Mouse (Mus musculus): Measurements from ENCODE around the gene Klhdc8b. TPM values are rescaled to one million over a fixed set of nuclear protein-coding genes. Genes with fewer than 3 reads are reported as not detected.
A peak's percentile ranks its signal among the peaks of the same experiment; 100 is the strongest.

The Klhdc8b gene
- polyA plus RNA-seq (2015; fragmentation: Nextera tagmentation; extraction: Ambion mirVana), result 12.5 and 15.9 TPM in 2 replicates

DNA sequence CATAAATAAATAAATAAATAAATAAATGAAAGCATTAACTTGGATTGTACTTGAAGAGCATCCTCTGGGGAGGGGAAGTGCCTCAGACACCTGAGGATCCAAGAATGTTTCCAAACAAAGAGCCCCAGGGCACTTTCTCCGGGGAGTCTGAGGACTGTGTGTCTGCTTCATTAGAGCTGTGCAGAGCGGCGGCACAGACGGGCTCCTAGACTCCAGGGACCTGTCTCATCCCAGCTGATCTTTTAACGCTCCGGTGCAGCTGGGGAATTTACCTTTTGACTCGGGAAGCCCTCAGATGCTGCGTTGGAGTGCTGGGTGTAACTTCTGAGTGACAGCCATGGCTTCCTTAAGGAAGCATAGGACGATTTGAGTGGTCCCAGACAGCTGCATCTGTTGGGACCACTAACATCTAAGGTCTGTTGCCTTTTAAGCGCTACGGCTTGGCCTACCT, at the start of gene Klhdc8b:
Gene Klhdc8b (minus strand): TSS at position 401 of the 451 bp plus-strand sequence.
- peak within 1 kb of the TSS; percentile 82 for H3K4me3 ChIP-seq (replicated peaks)
- 30% methylated on average over 11 of the region's 11 CpGs for WGBS (ENCODE audit: insufficient replicate concordance)
- H3K4me1 ChIP-seq (replicated peaks), result peaks cover 36% of the 10 kb centered on the region
- H3K27ac ChIP-seq (replicated peaks), result peak within 1 kb of the TSS; percentile 85
- no peaks in the 10 kb centered on the region for H3K9me3 ChIP-seq (replicated peaks)
- H3K4me2 ChIP-seq, result peak within 1 kb of the TSS; percentile 88
- no peak for ATAC-seq (ENCODE audit: insufficient read depth)
- H3K27me3 ChIP-seq, result no peaks in the 10 kb centered on the region
- H3K9ac ChIP-seq, result peak within 1 kb of the TSS; percentile 83
- H3K36me3 ChIP-seq (replicated peaks), result peaks cover 30% of the 10 kb centered on the region

DNA sequence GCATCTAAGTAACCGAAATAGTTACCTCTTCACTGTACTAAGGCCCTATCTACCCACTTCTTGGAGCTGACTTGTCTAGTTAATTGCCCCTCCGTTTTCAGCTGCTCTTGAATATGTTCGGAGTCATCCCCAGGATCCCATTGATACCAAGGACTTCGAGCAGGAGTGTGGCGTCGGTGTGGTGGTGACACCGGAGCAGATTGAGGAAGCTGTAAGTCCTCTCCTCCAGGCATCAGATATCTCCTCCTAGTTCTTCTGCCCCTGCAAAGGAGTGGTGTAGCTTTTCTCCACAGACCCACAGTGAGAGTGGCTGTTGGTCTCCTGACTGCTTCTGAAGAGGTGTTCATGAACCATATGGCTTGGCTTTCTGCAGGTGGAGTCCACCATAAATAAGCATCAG, 47.4 kb upstream of the Klhdc8b start:
- no peaks in the 10 kb centered on the region for H3K9me3 ChIP-seq (replicated peaks)
- 60% methylated on average over 7 of the region's 7 CpGs for whole genome bisulfite sequencing (ENCODE audit: insufficient replicate concordance)
- H3K4me2 ChIP-seq, result peak overlapping the region; percentile 90
- peak overlapping the region; percentile 87; the same call in 1 of the 2 replicates for H3K27ac ChIP-seq (replicated peaks)
- H3K36me3 ChIP-seq (replicated peaks), result peaks cover 44% of the 10 kb centered on the region
- peaks cover 26% of the 10 kb centered on the region for H3K4me1 ChIP-seq (replicated peaks)
- ATAC-seq (ENCODE audit: insufficient read depth), result no peak
- no peaks in the 10 kb centered on the region for H3K27me3 ChIP-seq
- peak overlapping the region; percentile 81 for H3K4me3 ChIP-seq (replicated peaks)
- peak overlapping the region; percentile 83 for H3K9ac ChIP-seq

DNA sequence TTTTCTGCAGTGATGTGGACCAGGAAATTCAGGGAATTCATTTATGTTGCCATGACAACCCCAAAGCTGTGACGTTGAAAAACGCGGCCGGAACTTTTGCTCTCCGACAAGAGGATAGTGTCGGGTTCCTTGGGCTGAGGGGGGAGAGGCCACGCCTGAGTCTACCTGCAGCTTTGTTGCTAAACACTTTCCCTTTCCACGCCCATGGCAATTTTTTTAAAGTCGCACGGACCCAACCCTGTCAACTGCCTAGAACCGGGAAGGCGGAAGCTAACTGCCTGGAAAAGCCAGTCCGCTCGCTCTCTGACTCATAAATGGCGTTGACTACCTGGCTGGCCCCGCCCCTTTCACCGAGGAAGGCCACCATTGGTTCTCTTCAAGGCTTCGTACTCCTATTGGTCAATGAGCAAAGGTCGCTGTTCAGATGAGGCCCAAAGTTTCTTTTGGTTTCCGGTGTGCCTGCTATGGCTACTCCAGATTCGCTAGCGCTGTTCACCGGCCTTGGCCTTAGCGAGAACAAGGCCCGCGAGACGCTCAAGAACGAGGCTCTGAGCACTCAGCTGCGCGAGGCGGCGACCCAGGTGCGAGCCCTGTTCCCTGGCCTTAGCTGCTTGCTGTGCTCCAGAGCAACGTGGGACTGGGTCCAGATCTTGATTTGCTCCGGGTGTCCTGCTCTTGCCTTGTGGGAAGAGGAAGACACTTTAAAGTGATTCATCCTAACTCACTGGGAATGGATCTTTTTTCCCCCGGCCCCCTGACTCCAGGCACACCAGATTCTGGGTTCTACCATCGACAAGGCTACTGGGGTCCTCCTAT, 46.4 kb upstream of the Klhdc8b start, which contains the start of gene Qars:
Gene Qars (plus strand): TSS at position 88 of the 816 bp plus-strand sequence.
- under 1% methylated on average over 37 of the region's 37 CpGs for WGBS (ENCODE audit: insufficient replicate concordance)

DNA sequence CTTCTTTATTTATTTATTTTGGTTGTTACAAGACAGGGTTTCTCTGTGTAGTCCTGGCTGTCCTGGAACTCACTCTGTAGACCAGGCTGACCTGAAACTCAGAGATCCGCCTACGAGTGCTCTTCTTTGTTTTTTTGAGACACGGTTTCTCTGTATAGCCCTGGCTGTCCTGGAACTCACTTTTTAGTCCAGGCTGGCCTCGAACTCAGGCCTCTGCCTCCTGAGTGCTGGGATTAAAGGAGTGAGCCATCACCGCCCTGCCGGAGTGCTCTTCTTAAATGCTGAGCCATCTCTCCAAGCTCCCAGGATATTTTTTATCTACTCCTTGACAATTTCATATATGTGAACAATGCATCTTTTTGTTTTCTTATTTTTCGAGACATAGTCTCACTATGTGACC, 45.5 kb upstream of the Klhdc8b start:
- Histone ChIP-seq H3K36me3 (replicated peaks) (peaks cover 37% of the 10 kb centered on the region), H3K4me1 (replicated peaks) (peaks cover 26% of the 10 kb centered on the region), H3K4me2 (peak overlapping the region; percentile 90), H3K9ac (peak overlapping the region; percentile 66; the same call in 1 of the 2 replicates), H3K4me3 (replicated peaks) (peak overlapping the region; percentile 81), H3K9me3 (replicated peaks) (no peaks in the 10 kb centered on the region), H3K27ac (replicated peaks) (no peak overlapping the region), H3K27me3 (no peaks in the 10 kb centered on the region)
- WGBS (ENCODE audit: insufficient replicate concordance), result 84% methylated on average over 7 of the region's 7 CpGs
- no peak for ATAC-seq (ENCODE audit: insufficient read depth)

More for the DNA sequence above, 46.4 kb upstream of the Klhdc8b start, which contains the start of gene Qars:
- no peaks in the 10 kb centered on the region for H3K27me3 ChIP-seq
- peaks cover 37% of the 10 kb centered on the region for H3K36me3 ChIP-seq (replicated peaks)
- peak within 1 kb of the TSS; percentile 90 for H3K4me2 ChIP-seq
- no peaks in the 10 kb centered on the region for H3K9me3 ChIP-seq (replicated peaks)
- peak within 1 kb of the TSS; percentile 81 for H3K4me3 ChIP-seq (replicated peaks)
- peaks cover 26% of the 10 kb centered on the region for H3K4me1 ChIP-seq (replicated peaks)
- H3K9ac ChIP-seq, result peak within 1 kb of the TSS; percentile 83
- peak within 1 kb of the TSS; percentile 87 for H3K27ac ChIP-seq (replicated peaks)
- ATAC-seq (ENCODE audit: insufficient read depth), result peak; percentile 92

DNA sequence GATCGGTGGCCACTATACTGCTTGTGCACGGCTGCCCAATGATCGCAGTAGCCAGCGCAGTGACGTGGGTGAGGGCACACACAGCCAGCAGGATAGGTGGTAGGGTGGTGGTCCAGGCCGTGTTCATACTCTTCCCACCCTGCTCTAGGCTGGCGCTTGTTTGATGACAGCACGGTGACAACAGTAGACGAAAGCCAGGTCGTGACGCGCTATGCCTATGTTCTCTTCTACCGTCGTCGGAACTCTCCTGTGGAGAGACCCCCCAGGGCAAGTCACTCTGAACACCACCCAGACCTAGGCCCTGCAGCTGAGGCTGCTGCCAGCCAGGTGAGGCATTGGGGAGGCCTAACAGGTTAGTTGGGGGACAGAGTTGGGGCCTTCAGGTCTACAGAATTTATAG, 38.6 kb upstream of the Klhdc8b start:
- no peak overlapping the region for H3K27ac ChIP-seq (replicated peaks)
- peaks cover 82% of the 10 kb centered on the region for H3K36me3 ChIP-seq (replicated peaks)
- 92% methylated on average over 15 of the region's 15 CpGs for WGBS (ENCODE audit: insufficient replicate concordance)

DNA sequence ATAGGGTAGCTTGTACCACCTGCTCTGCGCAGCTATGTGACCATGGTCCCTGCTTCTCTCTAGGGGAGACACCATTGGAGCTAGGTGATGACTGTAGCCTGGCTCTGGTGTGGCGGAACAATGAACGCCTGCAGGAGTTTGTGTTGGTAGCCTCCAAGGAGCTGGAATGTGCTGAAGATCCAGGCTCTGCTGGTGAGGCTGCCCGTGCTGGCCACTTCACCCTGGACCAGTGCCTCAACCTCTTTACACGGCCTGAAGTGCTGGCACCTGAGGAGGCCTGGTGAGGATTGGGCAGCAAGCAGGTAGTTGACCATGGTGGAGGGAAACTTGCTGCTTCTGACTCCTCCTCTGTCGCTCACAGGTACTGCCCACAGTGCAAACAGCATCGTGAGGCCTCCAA, 37.9 kb upstream of the Klhdc8b start:
- Histone ChIP-seq H3K4me3 (replicated peaks) (no peak overlapping the region), H3K9ac (no peak overlapping the region), H3K27ac (replicated peaks) (no peak overlapping the region), H3K36me3 (replicated peaks) (peaks cover 89% of the 10 kb centered on the region), H3K9me3 (replicated peaks) (no peaks in the 10 kb centered on the region), H3K27me3 (no peaks in the 10 kb centered on the region), H3K4me2 (no peak overlapping the region), H3K4me1 (replicated peaks) (no peaks in the 10 kb centered on the region)
- WGBS (ENCODE audit: insufficient replicate concordance), result 87% methylated on average over 7 of the region's 7 CpGs
- ATAC-seq (ENCODE audit: insufficient read depth), result no peak

More for the DNA sequence above, 38.6 kb upstream of the Klhdc8b start:
- Histone ChIP-seq H3K27me3 (no peaks in the 10 kb centered on the region), H3K9ac (no peak overlapping the region), H3K9me3 (replicated peaks) (no peaks in the 10 kb centered on the region), H3K4me2 (no peak overlapping the region), H3K4me1 (replicated peaks) (no peaks in the 10 kb centered on the region), H3K4me3 (replicated peaks) (no peak overlapping the region)
- ATAC-seq (ENCODE audit: insufficient read depth), result no peak

DNA sequence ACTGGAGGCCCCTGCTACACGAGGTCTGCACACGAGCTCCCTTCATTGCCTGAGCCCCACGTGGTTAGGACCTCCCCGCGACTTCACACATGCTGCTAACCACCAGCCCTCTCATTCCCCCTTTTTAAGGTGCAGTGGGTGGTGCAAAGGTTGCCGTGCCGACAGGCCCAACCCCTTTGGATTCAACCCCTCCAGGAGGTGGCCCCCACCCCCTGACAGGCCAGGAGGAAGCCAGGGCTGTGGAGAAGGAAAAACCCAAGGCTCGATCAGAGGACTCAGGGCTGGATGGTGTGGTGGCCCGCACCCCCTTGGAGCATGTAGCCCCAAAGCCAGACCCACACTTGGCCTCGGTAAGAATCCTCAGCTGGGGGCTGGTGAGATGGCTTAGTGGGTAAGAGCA, 33.5 kb upstream of the Klhdc8b start:
- ATAC-seq (ENCODE audit: insufficient read depth), result no peak
- H3K4me1 ChIP-seq (replicated peaks), result peaks cover 25% of the 10 kb centered on the region
- no peak overlapping the region for H3K4me3 ChIP-seq (replicated peaks)
- peaks cover 78% of the 10 kb centered on the region for H3K36me3 ChIP-seq (replicated peaks)
- no peak overlapping the region for H3K9ac ChIP-seq
- H3K27ac ChIP-seq (replicated peaks), result no peak overlapping the region
- no peak overlapping the region for H3K4me2 ChIP-seq
- no peaks in the 10 kb centered on the region for H3K27me3 ChIP-seq
- H3K9me3 ChIP-seq (replicated peaks), result no peaks in the 10 kb centered on the region
- WGBS (ENCODE audit: insufficient replicate concordance), result 84% methylated on average over 10 of the region's 10 CpGs

DNA sequence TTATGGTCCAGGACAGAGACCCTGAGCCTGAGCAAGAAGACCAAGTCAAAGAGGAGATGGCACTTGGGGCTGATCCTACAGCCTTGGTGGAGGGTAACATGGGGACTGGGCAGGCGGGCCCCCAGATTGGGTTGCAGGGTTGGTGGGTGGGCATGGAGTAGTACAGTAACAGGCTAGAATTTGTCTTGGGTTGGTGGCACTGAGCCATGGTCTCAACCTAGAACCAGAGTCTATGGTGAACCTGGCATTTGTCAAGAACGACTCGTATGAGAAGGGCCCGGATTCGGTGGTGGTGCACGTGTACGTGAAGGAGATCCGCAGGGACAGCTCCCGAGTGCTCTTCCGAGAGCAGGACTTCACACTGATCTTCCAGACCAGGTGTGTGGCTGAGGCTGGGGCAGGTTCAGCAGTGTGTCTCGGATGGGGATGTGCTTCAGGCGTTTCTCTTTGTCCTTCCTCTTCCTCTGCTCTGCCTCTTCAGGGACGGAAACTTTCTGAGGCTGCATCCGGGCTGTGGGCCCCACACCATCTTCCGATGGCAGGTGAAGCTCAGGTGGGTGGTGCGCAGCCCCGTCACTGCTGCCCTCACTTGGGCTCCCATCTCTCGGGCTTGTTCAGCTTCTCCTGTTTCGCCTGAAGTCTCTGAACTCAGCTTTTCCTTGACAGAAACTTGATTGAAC, 32.9 kb upstream of the Klhdc8b start:
- no peak overlapping the region for H3K27ac ChIP-seq (replicated peaks)
- H3K4me3 ChIP-seq (replicated peaks), result no peak overlapping the region
- no peak for ATAC-seq (ENCODE audit: insufficient read depth)
- no peak overlapping the region for H3K9ac ChIP-seq
- peaks cover 72% of the 10 kb centered on the region for H3K36me3 ChIP-seq (replicated peaks)
- H3K4me1 ChIP-seq (replicated peaks), result peaks cover 29% of the 10 kb centered on the region
- no peaks in the 10 kb centered on the region for H3K27me3 ChIP-seq
- no peaks in the 10 kb centered on the region for H3K9me3 ChIP-seq (replicated peaks)
- no peak overlapping the region for H3K4me2 ChIP-seq
- 89% methylated on average over 19 of the region's 19 CpGs for WGBS (ENCODE audit: insufficient replicate concordance)

DNA sequence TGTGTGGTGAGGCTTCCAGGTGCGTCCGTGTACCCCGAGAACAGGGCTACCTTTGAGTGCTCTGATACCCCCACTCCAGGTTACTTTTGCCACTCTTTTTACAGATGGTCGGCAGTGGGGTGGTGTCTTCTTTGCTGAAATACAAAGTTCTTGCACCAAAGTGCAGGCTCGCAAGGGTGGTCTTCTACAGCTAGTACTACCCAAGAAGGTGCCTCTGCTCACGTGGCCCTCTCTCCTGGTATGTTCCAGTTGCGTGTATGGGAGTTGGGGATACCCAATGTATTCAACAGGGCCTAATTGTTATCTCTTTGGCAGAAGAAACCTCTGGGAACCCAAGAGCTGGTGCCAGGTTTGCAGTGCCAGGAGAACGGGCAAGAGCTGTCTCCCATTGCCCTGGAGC, 31.9 kb upstream of the Klhdc8b start:
- H3K36me3 ChIP-seq (replicated peaks), result peaks cover 61% of the 10 kb centered on the region
- 88% methylated on average over 8 of the region's 8 CpGs for WGBS (ENCODE audit: insufficient replicate concordance)

DNA sequence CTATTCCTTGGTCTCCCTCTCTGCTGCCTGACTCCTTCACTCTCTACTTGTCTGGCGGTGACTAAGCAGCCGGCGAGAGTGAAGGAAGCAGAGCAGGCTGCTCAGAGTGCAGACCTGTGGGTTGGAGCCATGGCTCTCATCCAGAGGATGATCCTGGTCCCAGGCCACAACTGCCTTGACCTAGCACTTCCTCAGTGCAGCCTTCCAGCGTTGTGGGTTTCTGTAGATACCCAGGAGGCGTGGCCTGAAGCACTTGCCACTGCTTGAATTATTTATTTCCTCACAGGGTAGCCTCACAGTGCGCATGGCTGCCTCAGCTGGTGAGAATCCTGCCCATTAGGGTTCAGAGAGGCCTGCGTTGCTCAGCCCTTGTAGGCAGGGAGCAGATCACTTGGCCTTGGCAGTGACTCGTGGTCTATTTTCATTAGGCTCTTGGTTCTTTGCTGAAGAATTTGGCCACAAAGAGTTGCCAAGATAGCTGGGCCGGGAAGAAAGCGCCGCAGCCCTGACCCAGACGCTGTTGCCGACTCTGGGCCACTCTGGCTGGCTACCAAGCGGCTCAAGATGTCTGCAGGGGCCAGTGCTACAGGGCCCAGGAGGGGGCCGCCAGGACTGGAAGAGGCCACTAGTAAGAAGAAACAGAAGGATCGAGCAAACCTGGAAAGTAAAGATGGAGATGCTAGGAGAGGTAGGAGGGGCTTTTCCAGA, 30.8 kb upstream of the Klhdc8b start:
- H3K4me2 ChIP-seq, result peak overlapping the region; percentile 87
- no peak for ATAC-seq (ENCODE audit: insufficient read depth)
- peak overlapping the region; percentile 97 for H3K27ac ChIP-seq (replicated peaks)
- 68% methylated on average over 16 of the region's 16 CpGs for WGBS (ENCODE audit: insufficient replicate concordance)
- H3K36me3 ChIP-seq (replicated peaks), result peaks cover 54% of the 10 kb centered on the region
- no peaks in the 10 kb centered on the region for H3K27me3 ChIP-seq
- H3K4me1 ChIP-seq (replicated peaks), result peaks cover 29% of the 10 kb centered on the region
- H3K4me3 ChIP-seq (replicated peaks), result peak overlapping the region; percentile 96
- H3K9me3 ChIP-seq (replicated peaks), result no peaks in the 10 kb centered on the region
- peak overlapping the region; percentile 92 for H3K9ac ChIP-seq

More for the DNA sequence above, 31.9 kb upstream of the Klhdc8b start:
- Histone ChIP-seq H3K4me1 (replicated peaks) (peaks cover 29% of the 10 kb centered on the region), H3K27ac (replicated peaks) (no peak overlapping the region), H3K27me3 (no peaks in the 10 kb centered on the region), H3K9ac (no peak overlapping the region), H3K4me3 (replicated peaks) (no peak overlapping the region), H3K4me2 (no peak overlapping the region), H3K9me3 (replicated peaks) (no peaks in the 10 kb centered on the region)
- no peak for ATAC-seq (ENCODE audit: insufficient read depth)

DNA sequence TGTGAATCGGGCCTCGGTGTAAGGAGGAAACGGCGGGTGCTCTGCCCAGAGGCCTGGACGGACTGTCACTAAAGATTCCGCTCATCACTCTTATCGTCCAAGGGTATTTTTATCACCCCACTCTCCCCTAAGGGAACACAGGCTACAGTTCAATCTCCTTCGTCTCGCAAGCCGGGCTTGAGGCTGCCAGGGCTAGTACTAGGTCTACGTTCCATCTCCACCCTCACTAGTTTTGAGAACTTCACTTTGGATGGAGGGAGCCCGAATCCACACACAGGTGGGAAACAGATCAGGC, 29.9 kb upstream of the Klhdc8b start:
- WGBS (ENCODE audit: insufficient replicate concordance), result 1% methylated on average over 12 of the region's 12 CpGs
- H3K4me2 ChIP-seq, result peak overlapping the region; percentile 87
- no peaks in the 10 kb centered on the region for H3K9me3 ChIP-seq (replicated peaks)
- H3K9ac ChIP-seq, result peak overlapping the region; percentile 92
- peaks cover 29% of the 10 kb centered on the region for H3K4me1 ChIP-seq (replicated peaks)
- peak overlapping the region; percentile 96 for H3K4me3 ChIP-seq (replicated peaks)
- peak; percentile 19; the same call in 1 of the 2 replicates for ATAC-seq (ENCODE audit: insufficient read depth)
- H3K27ac ChIP-seq (replicated peaks), result peak overlapping the region; percentile 97
- no peaks in the 10 kb centered on the region for H3K27me3 ChIP-seq
- H3K36me3 ChIP-seq (replicated peaks), result peaks cover 47% of the 10 kb centered on the region
